Mouse (Mus musculus): ENCODE measurements around the gene Zfp692. TPM values are rescaled to one million over a fixed set of nuclear protein-coding genes. Genes with fewer than 3 reads are reported as not detected.
A peak's percentile ranks its signal among the peaks of the same experiment; 100 is the strongest.

Gene Zfp692
- total RNA-seq, 2 experiments from 2014 or later: 24.4 to 25.9 TPM

DNA sequence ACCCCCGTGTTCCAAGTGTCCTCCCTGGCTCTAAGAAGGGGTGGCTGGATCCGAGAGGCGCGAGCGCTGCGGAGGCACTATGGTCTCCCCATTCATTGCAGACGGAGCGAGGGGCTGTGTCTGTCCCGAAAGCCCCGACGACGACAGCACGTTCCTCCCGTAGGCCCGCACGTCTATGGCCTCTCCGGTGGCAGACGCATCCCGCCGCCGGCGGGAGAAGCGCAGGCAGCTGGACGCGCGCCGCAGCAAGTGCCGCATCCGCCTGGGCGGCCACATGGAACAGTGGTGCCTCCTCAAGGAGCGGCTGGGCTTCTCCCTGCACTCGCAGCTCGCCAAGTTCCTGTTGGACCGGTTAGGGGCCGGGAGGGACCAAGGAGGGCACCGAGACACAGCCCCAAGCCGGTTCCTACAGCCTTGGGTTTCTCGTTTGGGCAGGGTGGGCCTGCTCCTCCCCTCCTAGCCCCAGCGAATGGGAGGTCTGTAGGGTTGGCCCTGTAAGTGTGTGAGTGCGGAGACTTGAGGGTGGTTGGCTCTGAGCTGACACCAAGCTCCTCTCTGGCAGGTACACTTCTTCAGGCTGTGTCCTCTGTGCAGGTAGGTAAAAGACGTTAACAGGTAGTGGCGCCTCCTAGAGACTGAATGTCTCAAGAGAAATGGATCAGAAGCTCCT is 677 bp downstream of the Zfp692 start:
- DNase-seq (ENCODE audit: low spot score in 2 of 2): peak; percentile 37 to 39

DNA sequence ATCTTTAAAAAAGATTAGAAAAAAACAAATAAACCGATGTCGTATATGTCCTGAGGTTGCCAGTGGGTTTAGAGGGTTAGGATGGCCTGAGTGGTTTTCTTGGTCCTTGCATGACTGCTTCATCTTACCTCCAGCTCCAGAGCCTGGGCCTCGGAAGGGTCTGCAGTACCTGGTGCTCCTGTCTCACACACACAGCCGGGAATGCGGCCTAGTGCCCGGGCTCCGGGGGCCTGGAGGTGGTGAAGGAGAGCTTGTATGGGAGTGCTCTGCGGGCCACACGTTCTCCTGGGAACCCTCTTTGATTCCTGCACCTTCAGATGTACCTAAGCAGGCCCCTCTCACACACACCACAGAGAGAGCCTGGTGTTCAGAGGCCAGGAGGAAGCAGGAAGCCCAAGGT is 1.8 kb downstream of the Zfp692 start:
- no peak for DNase-seq (ENCODE audit: low spot score in 2 of 2)

DNA sequence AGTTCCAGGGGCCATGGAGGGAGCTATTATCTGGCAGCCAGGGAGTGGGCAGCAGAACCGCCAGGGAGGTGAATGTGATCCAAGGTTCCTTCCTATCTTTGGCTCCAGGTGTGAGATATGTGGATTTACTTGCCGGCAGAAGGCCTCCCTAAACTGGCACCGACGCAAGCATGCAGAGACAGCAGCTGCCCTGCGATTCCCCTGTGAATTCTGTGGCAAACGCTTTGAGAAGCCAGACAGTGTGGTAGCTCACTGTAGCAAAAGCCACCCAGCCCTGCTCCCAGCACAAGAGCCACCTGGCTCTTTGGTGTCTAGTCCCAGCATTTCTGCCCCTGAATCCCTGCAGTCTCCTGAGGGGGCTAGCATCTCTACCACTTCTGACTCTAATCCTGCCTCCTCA is 7.2 kb downstream of the Zfp692 start:
- DNase-seq (ENCODE audit: low spot score in 2 of 2): peak; percentile 22 to 31

DNA sequence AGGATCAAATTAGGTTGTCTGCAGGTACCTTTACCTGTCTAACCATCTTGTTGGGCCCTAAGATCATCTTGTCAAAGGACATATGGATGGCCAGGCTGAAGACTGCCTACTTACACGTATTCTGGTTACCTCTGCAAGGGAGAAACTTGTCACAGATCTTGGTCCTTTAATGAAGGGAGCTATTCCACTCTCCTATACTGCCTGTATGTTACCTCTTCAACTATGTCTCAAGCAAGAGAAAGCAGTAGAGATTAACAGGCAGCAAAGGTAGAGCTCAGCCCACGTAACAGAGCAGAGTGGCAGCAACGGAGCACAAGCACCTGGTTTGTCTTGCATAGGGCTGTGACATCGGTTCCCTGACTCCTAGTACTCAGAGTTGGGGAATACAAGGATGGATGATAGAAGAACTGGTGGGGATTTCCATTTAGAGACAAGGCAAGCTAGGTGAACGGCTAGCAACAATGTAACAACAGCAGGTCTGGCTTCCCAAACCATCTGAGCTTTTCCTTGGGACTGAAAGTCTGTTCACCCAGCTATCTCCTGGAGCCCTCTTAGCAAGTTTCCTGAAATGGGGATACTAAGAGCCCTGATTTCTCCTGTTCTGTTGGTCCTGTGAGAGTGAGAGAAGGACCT is 8.8 kb downstream of the Zfp692 start:
- no peak for DNase-seq (ENCODE audit: low spot score in 2 of 2)

DNA sequence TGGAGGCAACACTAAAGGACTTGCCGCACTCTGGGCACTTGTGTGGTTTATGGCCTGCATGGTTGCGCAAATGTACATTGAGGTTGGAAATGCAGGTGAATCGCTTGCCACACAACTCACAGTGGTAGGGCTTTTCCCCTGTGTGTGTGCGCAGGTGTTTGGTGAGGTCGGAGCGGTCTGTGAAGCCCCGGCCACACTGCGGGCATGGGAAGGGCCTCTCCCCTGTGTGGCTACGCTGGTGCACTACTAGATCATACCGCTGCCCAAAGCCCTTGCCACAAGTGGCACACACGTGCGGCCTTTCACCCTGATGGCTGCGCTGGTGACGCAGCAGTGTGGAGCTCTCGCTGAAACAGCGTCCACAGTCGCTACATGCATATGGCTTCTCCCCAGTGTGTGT is 9.5 kb downstream of the Zfp692 start:
- no peak for DNase-seq (ENCODE audit: low spot score in 2 of 2)

DNA sequence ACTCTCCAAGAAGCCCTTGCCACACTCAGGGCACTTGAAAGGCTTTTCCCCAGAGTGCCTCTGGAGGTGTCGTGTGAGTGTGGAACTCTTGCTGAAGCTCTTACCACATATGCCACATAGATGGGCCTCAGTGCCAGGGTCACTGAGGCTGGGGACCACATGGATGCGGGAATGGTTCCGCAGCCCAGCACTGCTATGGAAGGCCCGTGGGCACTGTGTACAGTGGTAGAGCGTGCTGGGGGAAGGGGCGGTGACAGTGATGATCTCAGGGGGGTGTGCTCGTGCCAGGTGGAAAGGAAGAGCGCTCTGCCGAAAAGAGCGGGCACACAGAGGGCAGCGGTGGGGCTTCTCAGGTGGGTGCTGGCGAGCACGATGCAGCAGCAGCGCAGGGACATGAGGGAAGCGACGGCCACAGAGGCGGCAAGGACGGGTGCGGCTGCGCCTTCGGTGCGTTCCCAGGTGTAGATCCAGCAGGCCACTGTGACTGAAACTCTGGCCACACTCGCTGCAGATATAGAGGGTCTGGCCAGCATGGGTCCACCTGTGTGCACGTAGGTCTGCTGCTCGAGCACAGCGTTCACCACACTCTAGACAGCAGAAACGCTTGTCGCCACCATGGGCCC is 10.0 kb downstream of the Zfp692 start:
- no peak for DNase-seq (ENCODE audit: low spot score in 2 of 2)

DNA sequence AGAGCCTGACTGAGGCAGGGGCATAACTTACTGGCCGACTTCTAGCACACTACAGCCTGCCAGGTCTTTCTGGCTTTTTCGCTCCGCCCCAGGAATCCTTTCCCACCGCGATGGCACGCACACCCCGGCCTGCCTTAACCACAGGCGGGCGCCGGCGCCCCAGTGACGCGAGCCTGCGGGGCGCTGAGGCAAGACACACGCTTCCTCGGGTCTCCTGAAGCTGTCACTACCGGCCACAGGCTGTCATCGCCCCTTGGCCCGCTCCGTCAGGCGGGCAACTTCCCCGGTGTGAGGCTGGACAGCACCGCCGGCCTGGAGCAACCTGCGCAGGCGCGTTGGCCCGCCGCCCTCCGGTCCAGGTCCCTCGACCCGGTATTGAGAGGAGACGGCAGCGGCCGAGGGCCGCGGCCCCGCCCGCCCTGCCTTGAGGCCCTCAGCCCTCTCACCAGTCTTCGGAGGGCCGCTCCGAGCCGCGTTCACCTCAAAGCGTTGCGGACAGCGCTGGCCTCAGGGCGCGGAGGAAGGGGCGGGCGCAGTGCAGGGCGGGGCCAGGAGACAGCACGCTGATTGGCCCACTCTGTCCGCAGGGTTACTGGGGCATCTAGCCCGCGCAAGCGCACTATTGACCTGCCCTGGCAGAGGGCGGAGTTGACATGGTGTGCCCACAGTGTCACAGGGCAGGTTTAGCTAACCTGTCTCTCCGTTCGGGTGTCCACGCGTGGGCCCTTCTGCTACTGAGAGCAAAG is 16.1 kb downstream of the Zfp692 start:
- peak; percentile 95 to 97 for DNase-seq (ENCODE audit: low spot score in 2 of 2)

DNA sequence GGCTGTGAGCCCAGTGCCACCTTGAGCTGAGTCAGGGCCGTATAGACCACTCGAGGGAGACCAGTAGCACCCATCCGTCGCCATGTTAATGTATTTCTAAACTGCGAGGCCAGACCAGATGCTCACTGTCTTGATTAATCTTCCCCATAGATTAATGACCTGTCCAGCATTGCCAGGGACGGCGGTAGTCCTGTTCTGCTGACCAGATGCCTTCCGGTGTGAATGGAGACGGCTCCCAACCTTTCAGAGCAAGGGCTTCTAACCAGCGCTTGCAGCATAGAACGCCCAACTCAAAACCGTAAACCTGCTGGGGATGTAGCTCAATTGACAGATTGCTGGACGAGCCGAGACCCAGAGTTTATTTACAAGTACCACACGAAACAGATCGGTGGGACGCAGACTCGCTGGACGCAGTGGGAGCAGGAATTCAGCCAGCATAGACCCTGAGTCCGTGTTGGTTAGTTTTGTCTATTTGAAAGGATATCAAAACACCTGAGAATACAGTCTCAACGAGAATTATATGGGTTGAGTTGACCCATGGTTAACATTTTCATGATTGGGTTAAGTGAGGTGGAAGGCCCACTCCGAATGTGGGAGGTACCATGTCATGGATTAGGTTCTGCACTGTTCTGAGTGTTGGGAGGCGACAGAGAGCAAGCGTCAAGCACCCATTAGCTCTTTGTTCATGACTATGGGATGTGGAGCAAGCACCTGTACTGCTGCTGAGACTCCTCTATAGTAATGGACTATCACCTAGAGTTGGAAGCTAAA is 16.9 kb downstream of the Zfp692 start:
- DNase-seq (ENCODE audit: low spot score in 2 of 2): peak in 1 of 2 experiments; percentile 27

DNA sequence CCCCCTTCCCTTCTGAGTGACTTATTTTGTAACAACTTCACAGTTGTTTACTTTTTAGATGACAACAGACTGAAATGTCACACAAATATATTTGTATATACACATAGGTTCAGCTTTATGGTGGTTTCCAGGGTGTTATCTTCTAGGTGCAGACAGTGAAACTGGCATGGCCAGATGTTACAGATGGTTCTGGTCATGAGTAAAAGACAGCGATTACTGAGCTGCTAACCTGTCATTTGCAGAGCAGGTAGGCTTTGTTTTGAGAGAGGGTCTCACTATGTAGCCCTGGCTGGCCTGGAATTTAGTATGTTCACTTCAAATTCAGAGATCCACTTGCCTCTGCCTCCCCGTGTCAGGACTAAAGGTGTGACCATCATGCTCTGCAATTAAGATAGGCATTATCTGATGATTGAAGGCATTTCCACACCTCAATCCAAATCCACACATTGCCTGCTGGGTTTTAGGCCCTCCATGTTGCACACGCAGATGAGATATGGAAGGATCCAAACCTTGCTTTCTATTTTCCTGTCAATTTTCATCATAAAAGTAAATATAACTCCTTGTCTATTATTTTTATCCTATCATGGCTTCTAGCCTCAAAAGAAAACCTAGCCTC is 17.9 kb downstream of the Zfp692 start:
- DNase-seq (ENCODE audit: low spot score in 2 of 2): no peak

DNA sequence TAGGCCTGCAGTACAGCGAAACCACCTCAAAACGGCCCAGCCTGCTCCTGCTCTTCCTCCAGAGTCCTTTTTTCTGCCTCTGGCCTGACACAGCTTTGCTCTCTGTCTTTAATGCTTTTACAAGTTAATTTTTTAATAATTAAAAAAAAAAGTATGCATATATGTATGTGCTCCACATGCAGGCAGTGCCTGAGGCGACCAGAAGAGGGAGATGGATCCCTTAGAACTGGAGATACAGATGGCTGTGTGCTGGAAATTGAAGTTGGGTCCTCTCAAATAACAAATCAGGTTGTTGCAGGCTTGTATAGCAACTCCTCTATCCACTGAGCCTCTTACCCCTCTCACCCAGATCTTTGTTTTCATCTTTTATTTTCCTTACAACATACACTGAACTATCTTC is 19.9 kb downstream of the Zfp692 start:
- DNase-seq (ENCODE audit: low spot score in 2 of 2): no peak

DNA sequence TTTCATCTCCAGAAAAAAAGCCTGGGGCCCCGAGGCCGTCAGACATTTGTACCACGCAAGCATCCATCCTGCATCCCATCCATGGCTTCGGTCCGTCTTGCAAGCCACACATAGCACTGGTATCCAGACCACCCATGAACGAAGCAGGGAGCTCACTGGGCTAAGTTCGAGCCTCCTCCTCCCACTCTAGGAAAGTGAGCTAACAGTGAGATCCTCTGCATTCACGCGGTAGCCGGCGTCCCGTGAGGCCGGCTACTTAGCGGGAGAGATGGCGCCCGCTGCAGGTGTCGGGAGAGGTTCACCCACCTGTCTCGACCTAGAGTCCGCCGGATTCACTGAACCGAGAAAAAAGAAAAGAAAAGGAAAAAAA is 23.0 kb downstream of the Zfp692 start:
- DNase-seq (ENCODE audit: low spot score in 2 of 2): peak in 1 of 2 experiments; percentile 14

DNA sequence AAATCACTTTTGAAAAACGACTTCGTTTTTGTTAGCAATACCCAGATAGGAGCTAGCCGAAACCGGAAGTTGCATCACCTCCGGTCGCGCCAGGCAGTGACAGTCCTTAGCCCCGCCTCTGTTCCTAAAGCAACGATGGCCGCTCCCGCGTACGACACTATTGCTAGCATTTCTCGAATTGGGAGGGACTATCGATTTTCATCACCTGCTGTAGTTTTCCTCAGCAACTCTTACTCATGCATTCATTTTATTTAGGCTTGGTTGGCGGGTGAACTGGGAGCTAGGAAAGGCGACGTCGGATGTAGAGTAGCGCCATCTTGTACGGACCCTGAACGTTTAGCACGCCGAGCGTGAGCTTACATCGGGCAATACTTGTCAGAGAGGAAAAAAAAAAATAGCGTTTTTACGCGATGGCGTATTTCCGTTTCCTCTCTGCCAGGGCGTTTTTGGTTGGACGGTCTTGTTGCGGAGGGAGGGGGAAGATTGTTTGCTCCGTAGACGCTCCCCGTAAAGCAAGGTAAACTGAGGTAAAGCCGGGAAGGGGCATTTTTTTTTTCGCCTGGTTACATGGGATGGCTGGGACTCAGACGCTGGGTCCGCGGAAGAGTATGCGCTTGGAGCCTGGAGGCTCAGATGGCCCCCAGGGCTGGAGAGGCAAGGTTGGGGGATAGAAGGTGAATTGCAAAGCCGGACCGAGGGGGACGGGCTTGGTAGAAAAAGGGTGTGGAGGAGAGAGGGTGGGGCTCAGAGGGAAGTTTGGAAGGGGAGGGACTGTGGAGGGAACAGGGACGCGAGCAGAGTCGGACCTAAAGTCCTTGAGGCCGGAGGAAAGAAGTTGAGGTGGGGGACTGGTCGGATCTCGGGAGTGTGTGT is 23.6 kb downstream of the Zfp692 start, which contains the start of the genes Zfp672 and Sh3bp5l:
Gene Zfp672, minus strand, starts transcription at position 64 of the 873 bp plus-strand sequence.
Gene Sh3bp5l, plus strand, starts transcription at position 449 of the 873 bp plus-strand sequence.
- peak; percentile 92 to 96 for DNase-seq (ENCODE audit: low spot score in 2 of 2)

DNA sequence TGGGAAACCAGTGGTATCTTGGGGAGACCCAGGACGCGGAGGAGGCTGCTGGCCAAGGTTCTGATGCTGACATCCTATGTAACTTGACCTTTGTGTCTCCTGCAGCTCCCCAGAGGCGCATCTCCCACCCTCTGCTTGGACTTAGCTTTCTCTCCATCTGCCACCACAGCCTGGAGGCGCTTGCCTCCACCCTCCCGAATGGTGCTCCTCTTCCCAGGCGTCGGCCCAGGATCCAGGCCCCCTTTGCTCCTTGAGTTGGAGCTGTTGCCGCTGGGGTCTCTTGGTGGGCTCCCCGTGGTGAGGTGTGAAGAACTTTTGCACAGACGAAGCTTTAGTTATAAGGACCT is 24.3 kb downstream of the Zfp692 start:
- DNase-seq (ENCODE audit: low spot score in 2 of 2): no peak

DNA sequence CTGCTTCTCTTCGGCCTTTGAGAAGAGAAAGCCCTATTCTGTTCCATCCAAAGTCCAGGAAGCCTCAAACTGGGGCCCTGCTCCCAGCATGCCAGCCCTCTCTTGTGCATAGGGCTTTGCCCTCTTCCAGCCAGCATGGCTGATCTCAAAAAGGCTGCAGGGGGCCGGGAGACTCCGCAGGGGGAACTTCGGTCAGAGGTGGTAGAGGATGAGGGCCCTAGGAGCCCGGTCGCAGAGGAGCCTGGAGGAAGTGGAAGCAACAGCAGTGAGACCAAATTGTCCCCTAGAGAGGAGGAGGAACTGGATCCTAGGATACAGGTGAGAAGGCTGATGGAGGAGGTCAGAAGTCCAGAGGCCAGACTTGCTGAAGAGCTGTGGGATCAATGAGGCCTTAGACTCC is 24.7 kb downstream of the Zfp692 start:
- DNase-seq (ENCODE audit: low spot score in 2 of 2): no peak

DNA sequence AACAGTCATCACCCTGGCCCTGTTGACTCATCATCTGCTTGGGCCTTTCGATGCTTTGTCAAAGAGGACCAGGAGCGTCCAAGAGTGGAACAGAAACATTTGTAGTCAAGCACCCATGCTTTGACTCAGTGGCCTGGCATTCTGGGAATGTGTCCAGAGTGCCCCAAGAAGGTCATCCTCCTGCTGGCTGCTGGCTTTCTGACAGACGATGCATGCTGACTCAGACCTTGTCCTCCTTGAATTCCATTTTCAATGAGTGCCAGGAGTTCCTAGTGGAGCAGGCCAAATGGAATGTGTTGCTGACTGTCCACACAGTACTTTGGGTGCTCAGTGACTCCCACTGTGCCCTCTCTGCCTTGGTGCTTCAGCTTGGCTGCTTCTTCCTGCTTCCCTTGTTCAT is 27.9 kb downstream of the Zfp692 start:
- DNase-seq (ENCODE audit: low spot score in 2 of 2): no peak

DNA sequence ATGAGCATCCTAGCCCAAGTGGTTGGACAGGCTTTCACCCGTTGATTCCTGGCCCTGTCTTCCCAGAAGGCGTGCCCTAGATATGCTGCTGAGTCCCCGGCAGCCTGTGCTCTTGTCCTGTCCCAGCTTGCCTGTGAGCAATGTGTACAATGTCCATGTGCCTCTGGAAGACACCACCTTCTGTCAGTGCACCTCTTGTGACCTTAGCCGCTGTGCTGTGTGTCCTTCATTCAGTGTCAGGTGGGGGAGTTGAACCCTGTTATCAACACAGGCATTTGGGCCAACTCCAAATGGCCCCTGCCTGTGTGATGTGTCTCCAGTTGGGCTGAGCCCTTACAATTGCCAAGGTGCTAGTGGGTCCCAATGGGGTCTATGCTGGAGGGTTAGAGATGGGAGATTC is 39.9 kb downstream of the Zfp692 start:
- no peak for DNase-seq (ENCODE audit: low spot score in 2 of 2)

DNA sequence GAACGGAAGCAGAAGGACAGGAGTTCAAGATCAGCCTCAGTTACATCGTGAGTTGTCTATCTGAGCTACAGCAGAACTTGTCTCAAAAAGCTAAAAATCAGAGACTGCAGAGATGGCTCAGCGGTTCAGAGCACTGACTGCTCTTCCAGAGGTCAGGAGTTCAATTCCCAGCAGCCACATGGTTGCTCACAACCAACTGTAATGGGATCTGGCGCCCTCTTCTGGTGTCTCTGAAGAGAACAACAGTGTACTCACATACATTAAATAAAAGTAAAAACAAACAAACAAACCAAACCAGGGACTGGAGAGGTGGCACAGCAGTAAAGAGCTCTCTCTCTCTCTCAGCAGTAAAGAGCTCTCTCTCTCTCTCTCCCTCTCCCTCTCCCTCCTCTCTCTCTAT is 43.8 kb downstream of the Zfp692 start:
- no peak for DNase-seq (ENCODE audit: low spot score in 2 of 2)

DNA sequence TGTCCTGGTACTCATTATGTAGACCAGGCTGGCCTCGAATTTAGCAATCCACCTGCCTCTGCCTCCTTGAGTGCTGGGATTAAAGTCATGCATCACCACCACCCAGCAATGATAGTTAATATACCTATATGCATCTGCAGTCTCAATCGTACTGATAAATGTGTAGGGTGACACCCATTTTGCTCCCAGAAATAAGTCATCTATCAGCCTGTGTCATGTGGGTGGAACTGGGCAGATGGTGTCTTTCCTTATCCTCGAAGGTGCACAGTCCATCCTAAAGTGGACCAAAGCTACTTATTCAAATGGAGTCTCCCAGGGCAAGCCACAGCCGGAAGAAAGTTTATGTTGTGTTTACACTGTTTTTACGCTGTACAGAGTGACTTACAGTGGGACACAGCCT is 44.3 kb downstream of the Zfp692 start:
- no peak for DNase-seq (ENCODE audit: low spot score in 2 of 2)

DNA sequence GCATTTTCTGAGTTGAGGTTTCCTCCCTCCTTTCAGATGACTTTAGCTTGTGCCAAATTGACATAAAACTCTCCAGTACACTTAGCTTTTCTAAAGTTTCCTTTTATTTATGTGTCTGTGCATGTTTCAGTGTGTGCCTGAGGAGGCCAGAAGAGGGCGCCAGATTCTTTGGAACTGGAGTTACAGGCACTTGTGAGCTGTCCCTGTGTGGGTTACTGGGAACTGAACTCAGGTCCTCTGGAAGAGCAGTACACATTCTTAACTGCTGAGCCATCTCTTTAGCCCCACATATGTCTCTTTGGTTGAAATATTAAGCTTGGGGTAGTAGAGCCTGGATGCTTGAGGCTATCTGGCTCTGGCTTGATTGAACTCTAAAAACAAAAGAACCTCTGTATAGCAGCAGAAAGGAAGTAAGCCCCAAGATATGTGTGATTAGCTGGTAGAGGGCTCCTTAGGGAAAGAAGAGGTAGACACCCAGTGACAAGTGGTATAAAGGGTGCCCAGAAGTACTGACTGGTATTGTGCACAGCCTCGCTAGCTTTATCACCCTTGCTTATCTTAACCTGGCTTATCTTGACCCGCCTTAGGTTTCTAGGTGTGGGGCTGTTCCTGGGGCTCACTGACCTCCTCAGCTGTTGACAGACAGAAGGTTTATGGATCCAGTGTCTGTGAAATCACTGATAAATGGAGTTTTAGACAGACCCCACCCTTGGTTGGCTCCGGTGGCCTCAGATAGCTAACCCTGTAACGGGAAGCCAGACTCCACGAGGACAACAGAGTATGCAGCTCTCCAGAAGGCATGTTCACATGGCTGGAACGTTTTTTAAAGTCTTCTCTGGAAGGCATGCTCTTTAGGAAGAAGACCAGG is 46.0 kb downstream of the Zfp692 start:
- no peak for DNase-seq (ENCODE audit: low spot score in 2 of 2)
